Comparison of ENCODE assay signal across 8 mouse cellular contexts in genomic region chr10:77165318-77165945, GRCm38 (mm10). TPM values are rescaled to one million over a fixed set of nuclear protein-coding genes. Genes with fewer than 3 reads are reported as not detected.
DNase-seq lines count a peak whose midpoint lies in the region; ATAC-seq and TF ChIP-seq lines count a peak whose summit lies in the region.

No protein-coding gene starts in this region.

- no peak overlapping the region for H3K9ac ChIP-seq in lung, postnatal 0 days (replicated peaks; ENCODE audit: low read depth)
- no peak overlapping the region for H3K9ac ChIP-seq in stomach, embryonic 15.5 days

- no peaks in the 10 kb centered on the region for H3K9me3 ChIP-seq in lung, postnatal 0 days (ENCODE audit: low read length)
- H3K9me3 ChIP-seq in stomach, embryonic 15.5 days: no peaks in the 10 kb centered on the region

- peak; percentile 50 for DNase-seq in urinary bladder, postnatal 14 days (ENCODE audit: low spot score)
- DNase-seq in urinary bladder, postnatal 4 days (ENCODE audit: low spot score in 2 of 2): no peak
- DNase-seq in kidney, adult 11 months: peak; percentile 70
- peak; percentile 48 for DNase-seq in lung, postnatal 0 days (ENCODE audit: low spot score)
- DNase-seq in layer of hippocampus, adult 11-12 months (ENCODE audit: low spot score): no peak
- no peak for DNase-seq in layer of hippocampus, adult 8-10 months (ENCODE audit: low spot score in 2 of 2)

- H3K27me3 ChIP-seq in lung, postnatal 0 days (replicated peaks; ENCODE audit: insufficient read depth, low read length): no peaks in the 10 kb centered on the region
- H3K27me3 ChIP-seq in stomach, embryonic 15.5 days (replicated peaks): peaks cover 11% of the 10 kb centered on the region

- TF ChIP-seq CTCF in embryonic fibroblast, embryonic 13.5 days (IDR thresholded peaks at IDR 0.05; ENCODE audit: borderline replicate concordance, insufficient read depth, low read length): no peak
- no peak for TF ChIP-seq CTCF in lung, postnatal 0 days (IDR thresholded peaks at IDR 0.05)

- no peaks in the 10 kb centered on the region; the same call in 1 of the 2 replicates for H3K4me1 ChIP-seq in embryonic fibroblast, embryonic 13.5 days (ENCODE audit: control insufficient read depth, insufficient read depth, low read length)
- H3K4me1 ChIP-seq in lung, postnatal 0 days (ENCODE audit: insufficient read depth, low read depth, low read length): peaks cover 13% of the 10 kb centered on the region; the same call in 1 of the 2 replicates
- peaks cover 17% of the 10 kb centered on the region for H3K4me1 ChIP-seq in stomach, embryonic 15.5 days

- ATAC-seq in lung, postnatal 0 days: peak; percentile 33
- no peak for ATAC-seq in stomach, embryonic 15.5 days (ENCODE audit: insufficient read depth, low FRiP score, low read depth)

- no peak for TF ChIP-seq POLR2A in embryonic fibroblast, embryonic 13.5 days (IDR thresholded peaks at IDR 0.05; ENCODE audit: low read depth, low read length)

- WGBS in lung, postnatal 0 days: under 1% methylated on average over 40 of the region's 40 CpGs
- under 1% methylated on average over 40 of the region's 40 CpGs for WGBS in stomach, embryonic 15.5 days

- TF ChIP-seq EP300 in lung, postnatal 0 days (IDR thresholded peaks at IDR 0.05): no peak

- no peak overlapping the region for H3K27ac ChIP-seq in embryonic fibroblast, embryonic 13.5 days (ENCODE audit: insufficient read depth, low read length)
- no peak overlapping the region for H3K27ac ChIP-seq in lung, postnatal 0 days (ENCODE audit: low read length)
- peak overlapping the region; percentile 8; the same call in 1 of the 2 replicates for H3K27ac ChIP-seq in stomach, embryonic 15.5 days

- H3K4me3 ChIP-seq in embryonic fibroblast, embryonic 13.5 days (ENCODE audit: insufficient read depth, low read length): peak overlapping the region; percentile 39
- peak overlapping the region; percentile 34 for H3K4me3 ChIP-seq in lung, postnatal 0 days (ENCODE audit: low read depth, low read length)
- peak overlapping the region; percentile 45 for H3K4me3 ChIP-seq in stomach, embryonic 15.5 days (replicated peaks)

- H3K4me2 ChIP-seq in lung, postnatal 0 days (replicated peaks; ENCODE audit: low read depth, low read length): peak overlapping the region; percentile 56
- H3K4me2 ChIP-seq in stomach, embryonic 15.5 days: peak overlapping the region; percentile 90

- H3K36me3 ChIP-seq in lung, postnatal 0 days (ENCODE audit: insufficient read depth, low read length): no peaks in the 10 kb centered on the region
- H3K36me3 ChIP-seq in stomach, embryonic 15.5 days: no peaks in the 10 kb centered on the region

RNA-seq across cellular contexts. Expression of gene Col18a1, which starts 0.9 kb away (rescaled TPM):
- 85.0 and 92.0 TPM in 2 replicates for polyA plus RNA-seq in embryonic fibroblast, embryonic 13.5 days (2011; ENCODE audit: insufficient read length, low read depth, missing spikeins)
- 30.0 and 33.2 TPM in 2 replicates for polyA plus RNA-seq in lung, postnatal 0 days (2015; fragmentation: Nextera tagmentation; extraction: Ambion mirVana)
- 70.3 and 79.2 TPM in 2 replicates for polyA plus RNA-seq in stomach, embryonic 15.5 days (2015; fragmentation: Nextera tagmentation; extraction: Ambion mirVana)
- 1 to 10 TPM; 3.9 to 4.5 (median 4.3) TPM for total RNA-seq in layer of hippocampus, adult 8-10 months (2022)

Comparison
In these comparisons a context has a peak if more than half of its experiments do, and no peak if none do; other contexts are left out.
1. DNase-seq: peak in urinary bladder, postnatal 14 days (single experiment), kidney, adult 11 months (single experiment) and lung, postnatal 0 days (single experiment); none in urinary bladder, postnatal 4 days (0 of 2), layer of hippocampus, adult 11-12 months (single experiment) and layer of hippocampus, adult 8-10 months (0 of 2).
2. Peak in every context shown above with its lines, with median percentiles within 50 percentile points of each other: H3K4me3 ChIP-seq.